ENCODE assay signal across 12 mouse cellular contexts in genomic region chr1:151066379-151067128, GRCm38 (mm10).
DNase-seq lines count a peak whose midpoint lies in the region; ATAC-seq and TF ChIP-seq lines count a peak whose summit lies in the region.
"Had no signal": no experiment of that assay in that cellular context is flagged by ENCODE, and none has a peak within 500 bp of the region (broad histone marks: within the 10 kb centered on the region; RNA-seq: fewer than 3 reads in every experiment).

No protein-coding gene starts in this region.

- TF ChIP-seq CTCF in layer of hippocampus, adult 2 months (conservative IDR thresholded peaks at IDR 0.05) = peak; percentile 58
- TF ChIP-seq CTCF in MEL (IDR thresholded peaks at IDR 0.05 in 2 of 3, conservative IDR thresholded peaks at IDR 0.05 in 1 of 3; ENCODE audit: control insufficient read depth in 1 of 3, insufficient read depth in 1 of 3, low read depth in 2 of 3, low read length in 3 of 3, poor library complexity in 1 of 3, severe bottlenecking in 1 of 3) = peak in 2 of 3 experiments; percentile 45 to 57; a peak in 4 of 6 replicates

- no peaks in the 10 kb centered on the region for H3K36me3 ChIP-seq in MEL (ENCODE audit: control insufficient read depth in 1 of 2, insufficient read depth in 2 of 2, low read length in 2 of 2)
- no peaks in the 10 kb centered on the region for H3K36me3 ChIP-seq in embryonic facial prominence, embryonic 14.5 days (ENCODE audit: control insufficient read depth, insufficient read depth, low read length)
- H3K36me3 ChIP-seq: forebrain, embryonic 15.5 days; midbrain, embryonic 12.5 days had no signal

- H3K27me3 ChIP-seq in MEL (ENCODE audit: control insufficient read depth in 1 of 2, insufficient read depth in 2 of 2, low read length in 2 of 2) = peaks cover 0 to 4% of the 10 kb centered on the region in 2 experiments; a peak in 3 of 4 replicates
- H3K27me3 ChIP-seq in embryonic facial prominence, embryonic 14.5 days (replicated peaks; ENCODE audit: control insufficient read depth, insufficient read depth, low read length) = no peaks in the 10 kb centered on the region
- H3K27me3 ChIP-seq: forebrain, embryonic 15.5 days; midbrain, embryonic 12.5 days had no signal

- TF ChIP-seq EP300 in MEL (IDR thresholded peaks at IDR 0.05; ENCODE audit: low read depth in 1 of 2, low read length in 2 of 2) = no peak

- ATAC-seq in embryonic facial prominence, embryonic 14.5 days (ENCODE audit: low read depth) = peak; percentile 67; the same call in 1 of the 2 replicates
- ATAC-seq in megakaryocyte, adult 5-6 weeks (ENCODE audit: poor library complexity, severe bottlenecking) = no peak
- no peak for ATAC-seq in CD4-positive, CD25-positive, alpha-beta regulatory T cell, adult 4 months
- ATAC-seq: forebrain, embryonic 15.5 days had no signal

- 55% methylated on average over 15 of the region's 15 CpGs for WGBS in embryonic facial prominence, embryonic 14.5 days

- H3K9ac ChIP-seq in MEL (ENCODE audit: control insufficient read depth, low read depth, low read length, poor library complexity, severe bottlenecking) = no peak overlapping the region
- no peak overlapping the region for H3K9ac ChIP-seq in embryonic facial prominence, embryonic 14.5 days (ENCODE audit: low read depth, low read length)
- H3K9ac ChIP-seq: forebrain, embryonic 15.5 days; midbrain, embryonic 12.5 days had no signal

- DNase-seq in layer of hippocampus, adult 2 months (ENCODE audit: low spot score in 2 of 2) = no peak
- DNase-seq in layer of hippocampus, adult 8-10 months (ENCODE audit: low spot score in 2 of 2) = no peak
- DNase-seq in MEL (ENCODE audit: low read depth, low spot score) = no peak
- DNase-seq in embryonic facial prominence, embryonic 14.5 days (ENCODE audit: low spot score) = peak; percentile 60
- peak; percentile 80 for DNase-seq in kidney, postnatal 14 days
- DNase-seq in layer of hippocampus, postnatal 14 days (ENCODE audit: low spot score in 2 of 2) = no peak
- DNase-seq: adrenal gland, adult 8-10 months; cerebellum, postnatal 10 days had no signal

- no peaks in the 10 kb centered on the region for H3K9me3 ChIP-seq in MEL (replicated peaks; ENCODE audit: insufficient read depth, low read length)
- H3K9me3 ChIP-seq in embryonic facial prominence, embryonic 14.5 days (ENCODE audit: control insufficient read depth, low read length) = no peaks in the 10 kb centered on the region
- H3K9me3 ChIP-seq: forebrain, embryonic 15.5 days; midbrain, embryonic 12.5 days had no signal

- H3K4me1 ChIP-seq in MEL (ENCODE audit: control insufficient read depth in 1 of 2, insufficient read depth in 2 of 2, low read length in 2 of 2) = no peaks in the 10 kb centered on the region
- H3K4me1 ChIP-seq in embryonic facial prominence, embryonic 14.5 days (ENCODE audit: control insufficient read depth, insufficient read depth, low read length) = peaks cover 29% of the 10 kb centered on the region

- peak; percentile 40 for TF ChIP-seq RAD21 in MEL (IDR thresholded peaks at IDR 0.05; ENCODE audit: low read depth, low read length)

- TF ChIP-seq POLR2A in MEL (IDR thresholded peaks at IDR 0.05; ENCODE audit: control insufficient read depth in 1 of 2, insufficient read depth in 1 of 2, low read depth in 1 of 2, low read length in 2 of 2, poor library complexity in 1 of 2) = no peak

- H3K4me3 ChIP-seq in layer of hippocampus, adult 2 months = no peak overlapping the region
- no peak overlapping the region for H3K4me3 ChIP-seq in MEL (ENCODE audit: control insufficient read depth in 1 of 2, insufficient read depth in 1 of 2, low read depth in 2 of 2, low read length in 2 of 2)
- no peak overlapping the region for H3K4me3 ChIP-seq in embryonic facial prominence, embryonic 14.5 days (ENCODE audit: low read depth, low read length)
- H3K4me3 ChIP-seq: forebrain, embryonic 15.5 days; midbrain, embryonic 12.5 days had no signal

- no peak overlapping the region for H3K27ac ChIP-seq in layer of hippocampus, adult 2 months
- no peak overlapping the region for H3K27ac ChIP-seq in MEL (ENCODE audit: control insufficient read depth, low read depth, low read length)
- H3K27ac ChIP-seq in embryonic facial prominence, embryonic 14.5 days (replicated peaks; ENCODE audit: low read depth, low read length) = no peak overlapping the region
- H3K27ac ChIP-seq: forebrain, embryonic 15.5 days; midbrain, embryonic 12.5 days had no signal

- H3K79me2 ChIP-seq in MEL (ENCODE audit: control insufficient read depth, insufficient read depth, low read length, poor library complexity) = no peaks in the 10 kb centered on the region

- H3K4me2 ChIP-seq in embryonic facial prominence, embryonic 14.5 days (ENCODE audit: low read depth, low read length) = no peak overlapping the region
- H3K4me2 ChIP-seq: forebrain, embryonic 15.5 days; midbrain, embryonic 12.5 days had no signal

TF ChIP-seq in MEL, 35 proteins besides CTCF, POLR2A, EP300 and RAD21:
- TF ChIP-seq ZC3H11A (IDR thresholded peaks at IDR 0.05; ENCODE audit: low read depth, low read length) (peak; percentile 36), SMC3 (IDR thresholded peaks at IDR 0.05; ENCODE audit: low read depth, low read length) (peak; percentile 48), ZNF384 (IDR thresholded peaks at IDR 0.05; ENCODE audit: low read depth, low read length) (no peak)

Comparison
In these comparisons a context has a peak if more than half of its experiments do, and no peak if none do; other contexts are left out.
1. DNase-seq: peak in embryonic facial prominence, embryonic 14.5 days (single experiment) and kidney, postnatal 14 days (single experiment); none in layer of hippocampus, adult 2 months (0 of 2), layer of hippocampus, adult 8-10 months (0 of 2), MEL (single experiment) and layer of hippocampus, postnatal 14 days (0 of 2).